Mouse (Mus musculus) cortical plate, adult 2 months (tissue): ENCODE results near the gene Lctl.

Experiments used
- CTCF ChIP-seq: fragments of 200-500 bp; IDR thresholded peaks from 2 replicates; pipeline ENCODE4 v1.5.1; 2011; ENCODE audit warnings: mild to moderate bottlenecking, control low read depth, low read length; ENCODE audit not compliant: insufficient read depth; ENCODE audit errors: extremely low read depth
- POLR2A ChIP-seq: fragments of 200-500 bp; IDR thresholded peaks from 2 replicates; pipeline ENCODE4 v1.6.1; 2011; ENCODE audit warnings: mild to moderate bottlenecking, low read length, control low read depth; ENCODE audit not compliant: insufficient read depth; ENCODE audit errors: extremely low read depth

GRCm38 (mm10) chr9:64114646-64115045 is 2.3 kb upstream of the Lctl start:
- no peak for TF ChIP-seq CTCF
- no peak for TF ChIP-seq POLR2A
